Mouse (Mus musculus) embryonic facial prominence, embryonic 13.5 days (tissue): ENCODE results near the gene Cdh13. TPM values are rescaled to one million over a fixed set of nuclear protein-coding genes. Genes with fewer than 3 reads are reported as not detected.

Source experiments
- ATAC-seq: fragments of 200-750 bp; cut with Nextera tagmentation; 2 replicates; pipeline ENCODE4 v1.8.0; 2017; ENCODE audit warnings: low read depth; ENCODE audit not compliant: insufficient number of reproducible peaks, insufficient read depth, low FRiP score, low TSS enrichment
- H3K27ac ChIP-seq: fragments of 300-500 bp; sonication (generic); 2 replicates; pipeline ENCODE4 v1.5.1; 2015; ENCODE audit warnings: moderate library complexity, mild to moderate bottlenecking, inconsistent platforms
- H3K27me3 ChIP-seq: fragments of 300-500 bp; sonication (generic); 2 replicates; pipeline ENCODE4 v1.6.1; 2015; ENCODE audit warnings: mild to moderate bottlenecking, inconsistent platforms
- H3K36me3 ChIP-seq: fragments of 300-500 bp; sonication (generic); 2 replicates; pipeline ENCODE4 v1.6.1; 2015; ENCODE audit warnings: mild to moderate bottlenecking, inconsistent platforms
- H3K4me1 ChIP-seq: fragments of 300-500 bp; sonication (generic); 2 replicates; pipeline ENCODE4 v1.6.1; 2015; ENCODE audit warnings: inconsistent platforms
- H3K4me2 ChIP-seq: fragments of 300-500 bp; sonication (generic); 2 replicates; pipeline ENCODE4 v1.6.1; 2015; ENCODE audit warnings: moderate library complexity, mild to moderate bottlenecking, inconsistent platforms
- H3K4me3 ChIP-seq: fragments of 300-500 bp; sonication (generic); 2 replicates; pipeline ENCODE4 v1.5.1; 2015; ENCODE audit warnings: mild to moderate bottlenecking, inconsistent platforms
- H3K9ac ChIP-seq: fragments of 300-500 bp; sonication (generic); 2 replicates; pipeline ENCODE4 v1.6.1; 2015; ENCODE audit warnings: mild to moderate bottlenecking, inconsistent platforms
- H3K9me3 ChIP-seq: fragments of 300-500 bp; sonication (generic); 2 replicates; pipeline ENCODE4 v1.6.1; 2016; ENCODE audit warnings: inconsistent platforms
- WGBS: fragments of 180-500 bp; shearing (Covaris S2); methylation state at CpG from one replicate; pipeline ENCODE4 v1.1.7; 2015; ENCODE audit warnings: mixed read lengths; 5-methylcytosine and 5-hydroxymethylcytosine counted together
- polyA plus RNA-seq: library from polyadenylated mRNA; unstranded; fragments of >200 nt; fragmentation: Nextera tagmentation; extraction: Ambion mirVana; gene quantifications from 2 replicates; pipeline ENCODE4 v1.2.1, GENCODE M21; 2015

Cdh13 gene
- polyA plus RNA-seq, 1 experiment from 2014 or later = 16.8 TPM

GRCm38 (mm10) chr8:118538816-118539558 is 255.5 kb downstream of the Cdh13 start:
- Histone ChIP-seq H3K4me3 (no peak overlapping the region), H3K36me3 (no peaks in the 10 kb centered on the region), H3K9ac (no peak overlapping the region), H3K9me3 (no peaks in the 10 kb centered on the region), H3K27ac (peak overlapping the region; percentile 45), H3K4me2 (0 out of 2 replicates have a peak overlapping the region, but pooled peaks have one; percentile 5), H3K27me3 (no peaks in the 10 kb centered on the region), H3K4me1 (peaks cover 12% of the 10 kb centered on the region)
- no peak for ATAC-seq
- WGBS = 39% methylated on average over 8 of the region's 8 CpGs

DNA sequence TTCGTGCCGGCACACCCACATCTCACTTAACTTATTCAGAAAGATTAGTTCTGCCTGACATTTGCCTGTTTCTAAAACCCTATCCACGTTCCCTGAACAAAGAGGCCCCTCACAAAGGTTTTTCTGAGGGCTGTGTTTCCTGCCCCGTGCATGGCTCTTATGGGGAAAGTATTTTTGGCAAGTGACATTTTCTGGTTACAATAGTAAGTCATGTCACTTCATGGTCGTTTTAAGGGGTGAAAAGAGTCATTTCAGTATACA is 256.0 kb downstream of the Cdh13 start:
- Histone ChIP-seq H3K27ac (peak overlapping the region; percentile 45; the same call in 1 of the 2 replicates), H3K4me2 (0 out of 2 replicates have a peak overlapping the region, but pooled peaks have one; percentile 5), H3K36me3 (no peaks in the 10 kb centered on the region), H3K4me1 (peaks cover 12% of the 10 kb centered on the region), H3K27me3 (no peaks in the 10 kb centered on the region), H3K9ac (no peak overlapping the region), H3K9me3 (no peaks in the 10 kb centered on the region), H3K4me3 (no peak overlapping the region)
- ATAC-seq = no peak
- WGBS = 9% methylated on average over 5 of the region's 5 CpGs

DNA sequence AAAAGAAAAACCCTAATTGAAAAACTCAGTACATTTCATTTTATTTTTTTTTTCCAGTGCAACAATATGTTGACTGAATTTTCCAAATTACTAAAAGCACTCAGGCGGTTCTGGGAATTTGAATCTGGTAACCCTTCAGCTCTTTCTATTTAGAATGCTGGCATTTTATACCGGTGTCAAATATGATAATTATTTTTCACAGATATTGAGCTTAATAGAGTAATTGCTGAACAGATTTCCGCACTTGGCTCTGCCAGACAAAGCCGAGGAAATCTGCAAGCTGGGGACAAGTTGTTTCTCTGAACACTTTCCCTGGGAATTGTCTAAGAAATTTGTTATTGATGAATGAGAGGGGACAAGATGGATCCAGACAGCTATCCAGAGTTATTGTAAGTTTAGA is 256.4 kb downstream of the Cdh13 start:
- Histone ChIP-seq H3K4me1 (peaks cover 12% of the 10 kb centered on the region), H3K27me3 (no peaks in the 10 kb centered on the region), H3K9me3 (no peaks in the 10 kb centered on the region), H3K27ac (no peak overlapping the region), H3K4me3 (no peak overlapping the region), H3K4me2 (no peak overlapping the region), H3K36me3 (no peaks in the 10 kb centered on the region), H3K9ac (no peak overlapping the region)
- ATAC-seq = no peak
- WGBS = 53% methylated on average over 4 of the region's 4 CpGs

- H3K9me3 ChIP-seq = no peaks in the 10 kb centered on the region; the same call in 1 of the 2 replicates
- WGBS = 86% methylated on average over 14 of the region's 14 CpGs
- no peak overlapping the region for H3K4me2 ChIP-seq
- H3K27ac ChIP-seq = no peak overlapping the region
- H3K4me1 ChIP-seq = peaks cover 4% of the 10 kb centered on the region; the same call in 1 of the 2 replicates
- H3K9ac ChIP-seq = no peak overlapping the region
- H3K36me3 ChIP-seq = no peaks in the 10 kb centered on the region
- ATAC-seq = no peak
- H3K4me3 ChIP-seq = no peak overlapping the region
- H3K27me3 ChIP-seq = no peaks in the 10 kb centered on the region
Measured at GRCm38 (mm10) chr8:118552397-118552796, 268.9 kb downstream of the Cdh13 start.

- no peak overlapping the region for H3K9ac ChIP-seq
- no peak for ATAC-seq
- H3K27me3 ChIP-seq = no peaks in the 10 kb centered on the region
- peaks cover 4% of the 10 kb centered on the region; the same call in 1 of the 2 replicates for H3K4me1 ChIP-seq
- no peaks in the 10 kb centered on the region for H3K36me3 ChIP-seq
- H3K4me2 ChIP-seq = no peak overlapping the region
- no peaks in the 10 kb centered on the region; the same call in 1 of the 2 replicates for H3K9me3 ChIP-seq
- no peak overlapping the region for H3K4me3 ChIP-seq
- WGBS = 70% methylated on average over 4 of the region's 4 CpGs
- H3K27ac ChIP-seq = no peak overlapping the region
Measured at GRCm38 (mm10) chr8:118552842-118553241, 269.3 kb downstream of the Cdh13 start.

- Histone ChIP-seq H3K4me1 (no peaks in the 10 kb centered on the region), H3K9me3 (no peaks in the 10 kb centered on the region), H3K4me2 (no peak overlapping the region), H3K27ac (no peak overlapping the region), H3K4me3 (no peak overlapping the region), H3K27me3 (no peaks in the 10 kb centered on the region), H3K36me3 (no peaks in the 10 kb centered on the region), H3K9ac (no peak overlapping the region)
- ATAC-seq = no peak
- 63% methylated on average over 6 of the region's 6 CpGs for WGBS
Measured at GRCm38 (mm10) chr8:118564024-118564423, 280.5 kb downstream of the Cdh13 start.

DNA sequence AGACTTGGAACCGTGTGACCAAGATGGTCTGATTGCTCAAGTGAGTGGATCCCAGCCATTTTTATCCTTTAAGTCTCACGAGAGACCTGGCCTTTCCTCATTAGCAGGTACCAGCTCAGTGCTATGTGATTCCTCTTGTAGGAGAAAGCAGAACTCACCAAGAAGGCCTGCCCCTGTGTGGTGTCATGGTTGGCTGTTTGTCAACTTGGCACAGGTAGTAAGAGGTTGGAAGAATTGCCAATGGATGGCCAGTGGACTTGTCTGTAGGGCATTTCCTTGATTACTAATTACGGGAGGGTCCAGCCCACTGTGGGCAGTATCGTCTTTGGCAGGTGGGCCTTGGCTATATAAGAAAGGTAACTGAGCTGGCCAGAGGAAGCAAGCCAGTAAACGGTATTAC is 281.7 kb downstream of the Cdh13 start:
- H3K4me2 ChIP-seq = no peak overlapping the region
- no peak for ATAC-seq
- H3K27ac ChIP-seq = no peak overlapping the region
- no peaks in the 10 kb centered on the region for H3K36me3 ChIP-seq
- no peak overlapping the region for H3K9ac ChIP-seq
- H3K9me3 ChIP-seq = no peaks in the 10 kb centered on the region
- no peaks in the 10 kb centered on the region for H3K4me1 ChIP-seq
- H3K4me3 ChIP-seq = no peak overlapping the region
- no peaks in the 10 kb centered on the region for H3K27me3 ChIP-seq
- WGBS = 87% methylated on average over 5 of the region's 5 CpGs

GRCm38 (mm10) chr8:118565887-118566747 is 282.6 kb downstream of the Cdh13 start:
- no peaks in the 10 kb centered on the region for H3K36me3 ChIP-seq
- no peaks in the 10 kb centered on the region for H3K27me3 ChIP-seq
- no peaks in the 10 kb centered on the region for H3K9me3 ChIP-seq
- H3K27ac ChIP-seq = no peak overlapping the region
- H3K4me1 ChIP-seq = no peaks in the 10 kb centered on the region
- no peak overlapping the region for H3K4me2 ChIP-seq
- H3K4me3 ChIP-seq = no peak overlapping the region
- WGBS = 75% methylated on average over 6 of the region's 6 CpGs
- no peak for ATAC-seq
- H3K9ac ChIP-seq = no peak overlapping the region

GRCm38 (mm10) chr8:118569366-118569765 is 285.8 kb downstream of the Cdh13 start:
- no peak overlapping the region for H3K4me2 ChIP-seq
- 87% methylated on average over 8 of the region's 8 CpGs for WGBS
- no peak overlapping the region for H3K27ac ChIP-seq
- no peaks in the 10 kb centered on the region for H3K9me3 ChIP-seq
- H3K4me3 ChIP-seq = no peak overlapping the region
- ATAC-seq = no peak
- no peaks in the 10 kb centered on the region for H3K36me3 ChIP-seq
- no peaks in the 10 kb centered on the region for H3K4me1 ChIP-seq
- H3K27me3 ChIP-seq = no peaks in the 10 kb centered on the region
- no peak overlapping the region for H3K9ac ChIP-seq

GRCm38 (mm10) chr8:118581256-118581655 is 297.7 kb downstream of the Cdh13 start:
- H3K4me2 ChIP-seq = no peak overlapping the region
- H3K27me3 ChIP-seq = no peaks in the 10 kb centered on the region
- H3K4me1 ChIP-seq = no peaks in the 10 kb centered on the region
- no peak overlapping the region for H3K27ac ChIP-seq
- no peak for ATAC-seq
- no peaks in the 10 kb centered on the region for H3K36me3 ChIP-seq
- 0 out of 2 replicates have a peak, but pooled peaks cover 6% of the 10 kb centered on the region for H3K9me3 ChIP-seq
- H3K4me3 ChIP-seq = no peak overlapping the region
- H3K9ac ChIP-seq = no peak overlapping the region
- 58% methylated on average over 1 of the region's 1 CpGs for WGBS

- no peak for ATAC-seq
- Histone ChIP-seq H3K27ac (no peak overlapping the region), H3K9me3 (0 out of 2 replicates have a peak, but pooled peaks cover 6% of the 10 kb centered on the region), H3K27me3 (no peaks in the 10 kb centered on the region), H3K4me1 (no peaks in the 10 kb centered on the region), H3K4me2 (no peak overlapping the region), H3K4me3 (no peak overlapping the region), H3K36me3 (no peaks in the 10 kb centered on the region), H3K9ac (no peak overlapping the region)
- WGBS = 93% methylated on average over 8 of the region's 8 CpGs
Measured at GRCm38 (mm10) chr8:118582185-118582584, 298.7 kb downstream of the Cdh13 start.

GRCm38 (mm10) chr8:118587981-118588380 is 304.4 kb downstream of the Cdh13 start:
- no peaks in the 10 kb centered on the region for H3K9me3 ChIP-seq

More at GRCm38 (mm10) chr8:118587981-118588380, 304.4 kb downstream of the Cdh13 start:
- Histone ChIP-seq H3K9ac (no peak overlapping the region), H3K4me1 (no peaks in the 10 kb centered on the region), H3K27me3 (no peaks in the 10 kb centered on the region), H3K27ac (no peak overlapping the region), H3K4me3 (no peak overlapping the region), H3K4me2 (no peak overlapping the region), H3K36me3 (no peaks in the 10 kb centered on the region)
- 81% methylated on average over 5 of the region's 5 CpGs for WGBS
- ATAC-seq = no peak
